Mouse (Mus musculus) neural tube, embryonic 14.5 days (tissue): Measurements from ENCODE around the gene Ly6g6c. TPM values are rescaled to one million over a fixed set of nuclear protein-coding genes. Genes with fewer than 3 reads are reported as not detected.

Experiments
- ATAC-seq: fragments of 200-750 bp; cut with Nextera tagmentation; 2 replicates; pipeline ENCODE4 v1.8.0; 2017; ENCODE audit warnings: low read depth, mild to moderate bottlenecking, moderate TSS enrichment, moderate library complexity
- H3K27ac ChIP-seq: fragments of 300-500 bp; sonication (generic); 2 replicates; pipeline ENCODE4 v1.5.1; 2014; ENCODE audit warnings: low read depth, mild to moderate bottlenecking, control low read depth, low read length, moderate library complexity, mixed read lengths
- H3K27me3 ChIP-seq: fragments of 300-500 bp; sonication (generic); 2 replicates; pipeline ENCODE4 v1.6.1; 2014; ENCODE audit warnings: low read length; ENCODE audit not compliant: control insufficient read depth, insufficient read depth
- H3K36me3 ChIP-seq: fragments of 300-500 bp; sonication (generic); 2 replicates; pipeline ENCODE4 v1.6.1; 2014; ENCODE audit warnings: low read length, mixed read lengths; ENCODE audit not compliant: control insufficient read depth, insufficient read depth
- H3K4me1 ChIP-seq: fragments of 300-500 bp; sonication (generic); 2 replicates; pipeline ENCODE4 v1.6.1; 2014; ENCODE audit warnings: low read length; ENCODE audit not compliant: control insufficient read depth, insufficient read depth
- H3K4me2 ChIP-seq: fragments of 300-500 bp; sonication (generic); 2 replicates; pipeline ENCODE4 v1.6.1; 2014; ENCODE audit warnings: mild to moderate bottlenecking, low read depth, low read length, control low read depth
- H3K4me3 ChIP-seq: fragments of 300-500 bp; sonication (generic); 2 replicates; pipeline ENCODE4 v1.5.1; 2014; ENCODE audit warnings: low read depth, low read length, control low read depth, mixed read lengths
- H3K9ac ChIP-seq: fragments of 300-500 bp; sonication (generic); replicated peaks from 2 replicates; pipeline ENCODE4 v1.6.1; 2014; ENCODE audit warnings: low read depth, mild to moderate bottlenecking, control low read depth, low read length, mixed read lengths
- H3K9me3 ChIP-seq: fragments of 300-500 bp; sonication (generic); 2 replicates; pipeline ENCODE4 v1.6.1; 2016; ENCODE audit warnings: low read length; ENCODE audit not compliant: control insufficient read depth
- WGBS: fragments of 180-500 bp; shearing (Covaris S2); extraction: QIAGEN DNeasy Blood & Tissue Kit; methylation state at CpG from one replicate; pipeline ENCODE4 v1.1.7; 2014; 5-methylcytosine and 5-hydroxymethylcytosine counted together
- polyA plus RNA-seq: library from polyadenylated mRNA; unstranded; fragments of >200 nt; fragmentation: Nextera tagmentation; extraction: Ambion mirVana; gene quantifications from 2 replicates; pipeline ENCODE4 v1.2.1, GENCODE M21; 2014

The Ly6g6c gene
- polyA plus RNA-seq, 1 experiment from 2014 or later = not detected

- Histone ChIP-seq H3K36me3 (peaks cover 9% of the 10 kb centered on the region), H3K9ac (peak within 1 kb of the TSS; percentile 85), H3K9me3 (no peaks in the 10 kb centered on the region), H3K27me3 (no peaks in the 10 kb centered on the region), H3K4me2 (peak within 1 kb of the TSS; percentile 84), H3K27ac (peak within 1 kb of the TSS; percentile 82), H3K4me1 (peaks cover 13% of the 10 kb centered on the region), H3K4me3 (peak within 1 kb of the TSS; percentile 77)
- under 1% methylated on average over 53 of the region's 57 CpGs for WGBS
- ATAC-seq = peak; percentile 90
Measured at GRCm38 (mm10) chr17:35058911-35059892, 6.0 kb upstream of the Ly6g6c start, which contains the start of gene Ddah2. TSS of gene Ddah2 (plus strand) at chr17:35059035.

DNA sequence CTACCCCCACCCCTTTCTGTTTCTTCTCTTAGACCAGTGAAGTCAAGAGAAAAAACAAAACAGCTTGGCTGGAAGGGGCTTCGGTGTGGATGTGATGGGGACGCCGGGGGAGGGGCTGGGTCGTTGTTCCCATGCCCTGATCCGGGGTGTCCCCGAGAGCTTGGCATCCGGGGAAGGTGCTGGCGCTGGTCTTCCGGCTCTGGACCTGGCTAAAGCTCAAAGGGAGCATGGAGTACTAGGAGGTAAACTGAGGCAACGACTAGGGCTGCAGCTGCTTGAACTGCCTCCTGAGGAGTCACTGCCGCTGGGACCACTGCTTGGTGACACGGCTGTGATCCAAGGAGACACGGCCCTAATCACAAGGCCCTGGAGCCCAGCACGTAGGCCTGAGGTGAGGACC is 5.1 kb upstream of the Ly6g6c start:
- H3K9ac ChIP-seq = peak overlapping the region; percentile 85
- H3K4me3 ChIP-seq = peak overlapping the region; percentile 77
- 0 out of 2 replicates have a peak, but pooled peaks have one; percentile 0 for ATAC-seq
- H3K27ac ChIP-seq = no peak overlapping the region
- H3K9me3 ChIP-seq = no peaks in the 10 kb centered on the region
- H3K27me3 ChIP-seq = 0 out of 2 replicates have a peak, but pooled peaks cover 1% of the 10 kb centered on the region
- peaks cover 18% of the 10 kb centered on the region for H3K4me1 ChIP-seq
- H3K36me3 ChIP-seq = peaks cover 9% of the 10 kb centered on the region
- H3K4me2 ChIP-seq = peak overlapping the region; percentile 84
- 22% methylated on average over 14 of the region's 14 CpGs for WGBS

- H3K9me3 ChIP-seq = no peaks in the 10 kb centered on the region
- peak overlapping the region; percentile 84 for H3K4me2 ChIP-seq
- 0 out of 2 replicates have a peak, but pooled peaks cover 6% of the 10 kb centered on the region for H3K27me3 ChIP-seq
- H3K27ac ChIP-seq = no peak overlapping the region
- H3K4me1 ChIP-seq = peaks cover 22% of the 10 kb centered on the region
- no peak for ATAC-seq
- H3K4me3 ChIP-seq = peak overlapping the region; percentile 77; the same call in 1 of the 2 replicates
- no peak overlapping the region for H3K9ac ChIP-seq
- H3K36me3 ChIP-seq = peaks cover 9% of the 10 kb centered on the region
- 51% methylated on average over 22 of the region's 22 CpGs for WGBS
Measured at GRCm38 (mm10) chr17:35060737-35061297, 4.4 kb upstream of the Ly6g6c start.

- H3K27me3 ChIP-seq = 0 out of 2 replicates have a peak, but pooled peaks cover 6% of the 10 kb centered on the region
- no peaks in the 10 kb centered on the region for H3K9me3 ChIP-seq
- no peak for ATAC-seq
- no peak overlapping the region for H3K9ac ChIP-seq
- H3K27ac ChIP-seq = no peak overlapping the region
- peaks cover 9% of the 10 kb centered on the region for H3K36me3 ChIP-seq
- no peak overlapping the region for H3K4me3 ChIP-seq
- H3K4me2 ChIP-seq = no peak overlapping the region
- H3K4me1 ChIP-seq = peaks cover 22% of the 10 kb centered on the region
- WGBS = 83% methylated on average over 8 of the region's 8 CpGs
Measured at GRCm38 (mm10) chr17:35061299-35061698, 3.9 kb upstream of the Ly6g6c start.

GRCm38 (mm10) chr17:35063466-35063865 is 1.7 kb upstream of the Ly6g6c start:
- no peak overlapping the region for H3K9ac ChIP-seq
- ATAC-seq = no peak
- WGBS = 82% methylated on average over 3 of the region's 3 CpGs
- H3K27ac ChIP-seq = no peak overlapping the region
- peaks cover 9% of the 10 kb centered on the region for H3K36me3 ChIP-seq
- H3K27me3 ChIP-seq = 0 out of 2 replicates have a peak, but pooled peaks cover 6% of the 10 kb centered on the region
- H3K9me3 ChIP-seq = no peaks in the 10 kb centered on the region
- H3K4me1 ChIP-seq = peaks cover 22% of the 10 kb centered on the region
- H3K4me3 ChIP-seq = no peak overlapping the region
- no peak overlapping the region for H3K4me2 ChIP-seq

GRCm38 (mm10) chr17:35064378-35064877 is 760 bp upstream of the Ly6g6c start:
- H3K36me3 ChIP-seq = peaks cover 9% of the 10 kb centered on the region
- 0 out of 2 replicates have a peak, but pooled peaks cover 6% of the 10 kb centered on the region for H3K27me3 ChIP-seq
- no peak overlapping the region for H3K9ac ChIP-seq
- 42% methylated on average over 10 of the region's 10 CpGs for WGBS
- no peak for ATAC-seq
- H3K27ac ChIP-seq = no peak overlapping the region
- H3K4me2 ChIP-seq = peak overlapping the region; percentile 40; the same call in 1 of the 2 replicates
- H3K9me3 ChIP-seq = no peaks in the 10 kb centered on the region
- H3K4me1 ChIP-seq = peaks cover 22% of the 10 kb centered on the region
- H3K4me3 ChIP-seq = no peak overlapping the region

DNA sequence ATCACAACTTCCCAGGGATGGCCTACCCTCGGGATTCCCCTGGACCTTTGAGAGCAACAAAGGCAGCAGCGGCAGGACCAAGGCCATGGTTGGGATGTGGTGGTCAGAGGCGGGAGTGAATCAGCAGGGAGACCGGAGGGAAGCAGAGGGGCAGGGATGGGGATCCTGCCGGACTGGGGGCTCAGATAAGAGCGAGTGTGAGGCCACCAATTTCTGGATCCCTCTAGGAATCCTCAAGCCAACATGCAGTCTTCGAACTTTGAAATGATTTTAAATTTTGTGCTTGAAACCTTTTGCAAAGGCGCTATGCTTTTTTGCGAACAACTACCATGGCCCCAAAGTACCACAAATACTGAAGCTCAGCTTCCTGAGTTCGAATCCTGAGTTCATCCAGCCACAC is 896 bp downstream of the Ly6g6c start, which contains the start of gene Mpig6b:
Gene Mpig6b (minus strand): TSS at position 101 of the 400 bp plus-strand sequence.
- Histone ChIP-seq H3K36me3 (peaks cover 4% of the 10 kb centered on the region), H3K4me1 (peaks cover 9% of the 10 kb centered on the region; the same call in 1 of the 2 replicates), H3K27ac (no peak within 1 kb of the TSS), H3K4me3 (0 out of 2 replicates have a peak within 1 kb of the TSS, but pooled peaks have one; percentile 1), H3K9me3 (no peaks in the 10 kb centered on the region), H3K9ac (no peak within 1 kb of the TSS), H3K4me2 (peak within 1 kb of the TSS; percentile 40), H3K27me3 (0 out of 2 replicates have a peak, but pooled peaks cover 6% of the 10 kb centered on the region)
- WGBS = 51% methylated on average over 10 of the region's 10 CpGs
- ATAC-seq = no peak

DNA sequence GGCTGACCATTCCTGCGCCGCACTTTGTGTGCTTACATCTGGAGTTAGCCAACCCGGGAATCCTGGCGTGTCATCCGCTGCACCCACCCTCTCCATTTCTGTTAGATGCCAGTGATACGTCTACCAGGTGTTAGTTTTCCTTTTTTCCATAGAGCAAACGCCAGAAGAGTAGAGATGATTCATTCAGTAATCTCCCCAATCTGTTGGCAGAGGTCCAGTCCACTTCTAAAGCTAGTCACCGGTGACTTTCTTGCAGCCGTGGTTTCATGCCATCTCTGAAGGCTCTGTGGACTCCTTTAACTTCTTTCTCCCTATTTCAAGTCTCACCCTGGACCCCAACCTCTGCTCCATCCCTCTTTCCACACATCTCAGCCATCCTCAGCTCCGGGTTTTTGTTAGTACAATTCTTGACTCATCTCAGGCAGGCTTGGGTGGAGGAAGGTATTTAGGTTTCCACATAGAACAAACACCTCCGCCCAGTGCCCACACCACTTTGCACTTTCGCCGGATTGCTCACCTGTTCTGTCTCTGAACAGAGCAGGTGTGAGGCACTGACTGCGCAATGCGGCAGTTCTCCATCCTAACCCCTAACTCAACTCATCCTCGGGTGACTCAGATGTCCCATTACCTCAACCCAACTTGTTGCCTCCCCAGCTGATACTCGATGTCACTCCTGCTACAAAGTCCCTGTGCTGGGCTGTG is 3.2 kb downstream of the Ly6g6c start:
- 0 out of 2 replicates have a peak, but pooled peaks cover 6% of the 10 kb centered on the region for H3K27me3 ChIP-seq
- H3K4me1 ChIP-seq = 0 out of 2 replicates have a peak, but pooled peaks cover 9% of the 10 kb centered on the region
- no peak overlapping the region for H3K27ac ChIP-seq
- H3K36me3 ChIP-seq = no peaks in the 10 kb centered on the region
- H3K4me3 ChIP-seq = no peak overlapping the region
- ATAC-seq = no peak
- no peak overlapping the region for H3K4me2 ChIP-seq
- H3K9ac ChIP-seq = no peak overlapping the region
- H3K9me3 ChIP-seq = no peaks in the 10 kb centered on the region
- WGBS = 86% methylated on average over 17 of the region's 17 CpGs
